Mouse (Mus musculus) hindbrain, embryonic 15.5 days (tissue): ENCODE data around the gene Cul4b. TPM values are rescaled to one million over a fixed set of nuclear protein-coding genes. Genes with fewer than 3 reads are reported as not detected.

Experiments used
- ATAC-seq: fragments of 200-750 bp; cut with Nextera tagmentation; 2 replicates; pipeline ENCODE4 v1.8.0; 2017; ENCODE audit warnings: low read depth, moderate number of reproducible peaks, moderate TSS enrichment; ENCODE audit not compliant: low FRiP score
- H3K27ac ChIP-seq: fragments of 300-500 bp; sonication (generic); replicated peaks from 2 replicates; pipeline ENCODE4 v1.5.1; 2015; ENCODE audit warnings: mild to moderate bottlenecking, inconsistent platforms
- H3K27me3 ChIP-seq: fragments of 300-500 bp; sonication (generic); 2 replicates; pipeline ENCODE4 v1.6.1; 2015; ENCODE audit warnings: control low read depth, inconsistent platforms
- H3K36me3 ChIP-seq: fragments of 300-500 bp; sonication (generic); 2 replicates; pipeline ENCODE4 v1.6.1; 2015; ENCODE audit warnings: control low read depth, inconsistent platforms
- H3K4me1 ChIP-seq: fragments of 300-500 bp; sonication (generic); replicated peaks from 2 replicates; pipeline ENCODE4 v1.6.1; 2015; ENCODE audit warnings: control low read depth, inconsistent platforms
- H3K4me2 ChIP-seq: fragments of 300-500 bp; sonication (generic); 2 replicates; pipeline ENCODE4 v1.6.1; 2015; ENCODE audit warnings: moderate library complexity, mild to moderate bottlenecking, inconsistent platforms
- H3K4me3 ChIP-seq: fragments of 300-500 bp; sonication (generic); 2 replicates; pipeline ENCODE4 v1.5.1; 2015; ENCODE audit warnings: mild to moderate bottlenecking, inconsistent platforms
- H3K9ac ChIP-seq: fragments of 300-500 bp; sonication (generic); 2 replicates; pipeline ENCODE4 v1.6.1; 2015; ENCODE audit warnings: inconsistent platforms
- H3K9me3 ChIP-seq: fragments of 300-500 bp; sonication (generic); 2 replicates; pipeline ENCODE4 v1.6.1; 2016; ENCODE audit warnings: control low read depth, inconsistent platforms
- WGBS: fragments of 180-500 bp; shearing (Covaris S2); methylation state at CpG from one replicate; pipeline ENCODE4 v1.1.7; 2015; 5-methylcytosine and 5-hydroxymethylcytosine counted together
- polyA plus RNA-seq: library from polyadenylated mRNA; unstranded; fragments of >200 nt; fragmentation: Nextera tagmentation; extraction: Ambion mirVana; gene quantifications from 2 replicates; pipeline ENCODE4 v1.2.1, GENCODE M21; 2015

Gene Cul4b
- polyA plus RNA-seq, result 16.4 and 16.9 TPM in 2 replicates

DNA sequence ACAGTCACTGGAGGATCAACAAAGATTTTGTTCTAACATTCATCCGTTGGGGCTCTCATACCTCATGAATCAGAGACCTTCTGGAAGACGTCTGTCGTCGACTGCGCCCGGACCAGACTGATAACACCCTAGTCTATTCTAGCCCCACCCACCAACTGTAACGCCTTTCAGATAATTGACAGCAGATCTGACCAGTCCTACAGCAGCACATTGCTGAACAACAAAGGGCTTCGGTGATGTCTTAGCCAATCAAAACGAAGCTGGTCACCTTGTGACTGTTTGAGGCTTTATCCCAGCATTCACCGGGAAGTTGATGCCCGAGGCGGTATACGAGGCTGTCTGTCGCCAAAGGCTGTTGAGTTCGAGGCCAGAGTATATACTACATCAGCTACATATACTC is at the start of gene Cul4b:
TSS of gene Cul4b (minus strand) at position 119 of the 400 bp plus-strand sequence.
- no peaks in the 10 kb centered on the region for H3K27me3 ChIP-seq
- H3K4me1 ChIP-seq, result no peaks in the 10 kb centered on the region
- ATAC-seq, result no peak
- no peaks in the 10 kb centered on the region for H3K36me3 ChIP-seq
- H3K4me3 ChIP-seq, result no peak within 1 kb of the TSS
- H3K9ac ChIP-seq, result no peak within 1 kb of the TSS
- no peaks in the 10 kb centered on the region for H3K9me3 ChIP-seq
- 90% methylated on average over 15 of the region's 15 CpGs for WGBS
- no peak within 1 kb of the TSS for H3K27ac ChIP-seq
- no peak within 1 kb of the TSS for H3K4me2 ChIP-seq

DNA sequence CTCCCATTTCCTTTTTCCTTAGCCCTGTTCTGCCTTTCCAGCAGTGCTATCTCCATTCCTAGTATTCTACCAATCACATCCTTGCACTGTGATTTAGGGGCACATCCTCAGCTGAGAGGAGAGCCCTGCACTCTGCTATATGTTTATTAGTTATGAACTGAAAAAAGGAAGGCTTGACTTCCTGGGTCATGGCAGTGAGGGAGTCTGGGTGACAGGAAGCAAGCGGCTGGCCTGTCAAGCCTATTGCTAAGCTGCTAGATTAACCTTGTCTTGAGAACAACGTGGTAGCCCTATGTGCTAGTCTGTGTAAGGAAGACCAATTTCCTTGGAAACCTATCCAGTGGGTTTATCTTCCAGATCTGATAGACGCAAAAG is 25.0 kb upstream of the Cul4b start:
- WGBS, result 10% methylated on average over 3 of the region's 3 CpGs
- H3K4me3 ChIP-seq, result peak overlapping the region; percentile 48
- H3K27me3 ChIP-seq, result no peaks in the 10 kb centered on the region
- H3K9me3 ChIP-seq, result no peaks in the 10 kb centered on the region
- peak overlapping the region; percentile 49 for H3K9ac ChIP-seq
- peak overlapping the region; percentile 85 for H3K27ac ChIP-seq
- no peaks in the 10 kb centered on the region for H3K36me3 ChIP-seq
- peak; percentile 83 for ATAC-seq
- no peaks in the 10 kb centered on the region for H3K4me1 ChIP-seq
- H3K4me2 ChIP-seq, result peak overlapping the region; percentile 61

DNA sequence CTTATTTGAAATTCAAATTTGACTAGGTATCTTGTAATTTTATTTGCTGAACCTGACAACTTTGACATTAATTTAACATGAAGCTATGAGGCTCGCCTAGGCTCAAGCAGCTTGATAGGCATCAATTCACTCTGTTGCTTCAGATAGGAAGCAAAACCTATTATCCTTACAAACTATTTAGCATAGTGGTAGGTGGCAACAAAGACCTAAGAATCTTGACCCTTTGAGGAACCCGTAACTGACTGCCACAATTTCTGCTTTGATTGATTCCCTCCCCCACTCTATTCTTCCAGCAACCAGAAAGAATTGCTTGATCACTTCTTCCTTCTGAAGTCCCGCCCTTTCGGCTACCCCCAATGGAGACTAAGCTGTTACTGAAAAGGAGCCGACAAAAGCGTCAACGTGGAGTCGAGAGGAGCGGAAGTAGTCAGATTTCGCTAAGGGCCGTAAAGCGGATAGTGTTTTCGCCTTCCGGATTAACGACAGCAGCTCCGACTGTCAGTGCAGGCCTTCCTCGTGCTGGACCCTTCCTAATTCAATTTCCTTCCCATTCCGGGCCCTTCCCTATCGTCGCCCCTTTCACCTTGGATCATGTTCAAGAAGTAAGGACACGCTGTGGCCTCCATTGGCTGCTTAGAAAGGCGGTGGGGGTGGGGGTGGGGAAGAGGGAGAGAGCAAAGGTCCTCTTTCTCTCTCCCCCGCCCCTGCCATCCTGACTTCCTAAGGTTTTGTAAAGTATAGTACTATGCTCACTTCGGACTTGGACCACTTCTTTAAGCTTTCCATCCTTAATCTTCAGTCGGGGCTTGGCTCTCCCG is 24.4 kb upstream of the Cul4b start, which contains the start of gene Mcts1:
TSS of gene Mcts1 (plus strand) at position 402 of the 818 bp plus-strand sequence.
- ATAC-seq, result peak; percentile 95
- Histone ChIP-seq H3K4me2 (peak within 1 kb of the TSS; percentile 61), H3K27ac (peak within 1 kb of the TSS; percentile 85), H3K9ac (peak within 1 kb of the TSS; percentile 49), H3K27me3 (no peaks in the 10 kb centered on the region), H3K36me3 (no peaks in the 10 kb centered on the region), H3K9me3 (no peaks in the 10 kb centered on the region), H3K4me1 (no peaks in the 10 kb centered on the region), H3K4me3 (peak within 1 kb of the TSS; percentile 48)
- WGBS, result 23% methylated on average over 26 of the region's 26 CpGs

GRCm38 (mm10) chrX:38593180-38593889 is 17.3 kb upstream of the Cul4b start:
- Histone ChIP-seq H3K4me3 (no peak overlapping the region), H3K9me3 (no peaks in the 10 kb centered on the region), H3K36me3 (no peaks in the 10 kb centered on the region), H3K4me1 (no peaks in the 10 kb centered on the region), H3K27me3 (no peaks in the 10 kb centered on the region), H3K27ac (no peak overlapping the region), H3K4me2 (no peak overlapping the region), H3K9ac (no peak overlapping the region)
- WGBS, result 67% methylated on average over 5 of the region's 5 CpGs
- no peak for ATAC-seq

- WGBS, result 91% methylated on average over 3 of the region's 3 CpGs
- no peaks in the 10 kb centered on the region for H3K27me3 ChIP-seq
- ATAC-seq, result no peak
- no peak overlapping the region for H3K4me3 ChIP-seq
- H3K9me3 ChIP-seq, result no peaks in the 10 kb centered on the region
- no peaks in the 10 kb centered on the region for H3K36me3 ChIP-seq
- no peak overlapping the region for H3K9ac ChIP-seq
- H3K4me1 ChIP-seq, result no peaks in the 10 kb centered on the region
- H3K27ac ChIP-seq, result no peak overlapping the region
- H3K4me2 ChIP-seq, result no peak overlapping the region
Observed at GRCm38 (mm10) chrX:38591749-38592148, 15.8 kb upstream of the Cul4b start.

GRCm38 (mm10) chrX:38589827-38590226 is 13.8 kb upstream of the Cul4b start:
- Histone ChIP-seq H3K4me1 (no peaks in the 10 kb centered on the region), H3K9me3 (no peaks in the 10 kb centered on the region), H3K4me3 (no peak overlapping the region), H3K9ac (no peak overlapping the region), H3K36me3 (no peaks in the 10 kb centered on the region), H3K27ac (no peak overlapping the region), H3K27me3 (no peaks in the 10 kb centered on the region), H3K4me2 (no peak overlapping the region)
- ATAC-seq, result no peak
- WGBS, result 35% methylated on average over 4 of the region's 4 CpGs

DNA sequence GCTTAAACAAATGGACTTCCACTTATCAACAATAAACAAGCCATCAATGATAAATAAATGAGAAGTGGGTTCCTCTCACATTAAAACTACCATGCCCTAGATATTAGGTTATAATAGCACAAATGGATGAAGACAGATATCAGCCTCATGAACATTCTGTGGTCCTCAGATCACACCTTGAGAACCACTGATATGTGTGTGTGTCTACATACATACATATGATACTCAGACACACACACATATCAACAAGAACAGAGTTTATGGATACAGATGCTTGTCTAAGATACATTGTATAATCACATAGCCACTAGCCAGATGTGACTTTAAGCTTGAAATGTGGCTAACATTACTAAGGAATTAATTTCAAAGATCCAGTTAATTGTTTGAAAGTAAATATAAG is 7.3 kb upstream of the Cul4b start:
- Histone ChIP-seq H3K9ac (no peak overlapping the region), H3K4me1 (no peaks in the 10 kb centered on the region)
- no peak for ATAC-seq

GRCm38 (mm10) chrX:38581140-38581539 is 5.1 kb upstream of the Cul4b start:
- Histone ChIP-seq H3K27ac (no peak overlapping the region), H3K4me2 (no peak overlapping the region), H3K4me3 (no peak overlapping the region), H3K9me3 (no peaks in the 10 kb centered on the region), H3K4me1 (no peaks in the 10 kb centered on the region), H3K9ac (no peak overlapping the region), H3K36me3 (no peaks in the 10 kb centered on the region), H3K27me3 (no peaks in the 10 kb centered on the region)
- 94% methylated on average over 1 of the region's 1 CpGs for WGBS
- ATAC-seq, result no peak

More for the DNA sequence above, 7.3 kb upstream of the Cul4b start:
- Histone ChIP-seq H3K9me3 (no peaks in the 10 kb centered on the region), H3K4me2 (no peak overlapping the region), H3K36me3 (no peaks in the 10 kb centered on the region), H3K4me3 (no peak overlapping the region), H3K27ac (no peak overlapping the region), H3K27me3 (no peaks in the 10 kb centered on the region)

DNA sequence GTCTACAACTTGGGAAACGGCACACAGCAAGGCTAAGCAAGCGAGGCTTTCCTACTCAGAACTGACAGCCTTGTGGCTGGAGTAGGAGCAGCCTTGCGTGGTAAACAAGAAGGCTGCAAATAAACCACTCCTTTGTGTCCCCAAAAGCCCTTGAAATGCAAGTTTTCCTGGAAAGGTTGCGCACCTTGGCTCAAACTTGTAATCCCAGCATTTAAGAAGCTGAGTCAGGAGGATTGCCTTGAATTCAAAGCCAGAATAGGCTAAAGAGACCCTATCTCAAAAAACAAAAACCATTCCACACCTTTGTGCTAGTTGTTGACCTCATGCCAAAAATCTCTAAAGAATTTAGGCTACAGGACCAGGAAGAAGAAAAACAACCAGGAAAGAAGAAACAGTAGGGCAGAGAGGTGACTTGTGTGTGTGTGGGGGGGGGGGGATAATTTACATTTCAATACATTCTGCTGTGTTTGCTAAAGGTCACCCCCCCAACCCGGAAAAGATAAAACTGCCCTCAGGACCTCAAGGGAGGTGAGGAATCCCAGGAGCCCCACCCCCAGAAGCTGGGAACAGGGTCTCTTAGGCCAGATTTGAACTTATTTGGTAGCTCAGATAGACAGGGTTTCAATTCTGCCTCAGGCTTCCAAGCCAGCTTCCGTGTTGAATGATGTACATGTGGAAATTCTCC is 9.3 kb downstream of the Cul4b start:
- Histone ChIP-seq H3K27ac (no peak overlapping the region), H3K4me1 (0 out of 2 replicates have a peak, but pooled peaks cover 2% of the 10 kb centered on the region), H3K27me3 (no peaks in the 10 kb centered on the region), H3K4me2 (no peak overlapping the region), H3K4me3 (no peak overlapping the region), H3K9me3 (no peaks in the 10 kb centered on the region), H3K9ac (no peak overlapping the region), H3K36me3 (no peaks in the 10 kb centered on the region)
- 75% methylated on average over 6 of the region's 6 CpGs for WGBS
- ATAC-seq, result no peak

- H3K9ac ChIP-seq, result peak overlapping the region; percentile 53; the same call in 1 of the 2 replicates
- ATAC-seq, result no peak; the same call in 1 of the 2 replicates
- peak overlapping the region; percentile 97 for H3K27ac ChIP-seq
- peak overlapping the region; percentile 53 for H3K4me2 ChIP-seq
- H3K4me1 ChIP-seq, result 0 out of 2 replicates have a peak, but pooled peaks cover 9% of the 10 kb centered on the region
- no peaks in the 10 kb centered on the region for H3K36me3 ChIP-seq
- H3K27me3 ChIP-seq, result no peaks in the 10 kb centered on the region
- WGBS, result 30% methylated on average over 8 of the region's 8 CpGs
- peak overlapping the region; percentile 59 for H3K4me3 ChIP-seq
- no peaks in the 10 kb centered on the region for H3K9me3 ChIP-seq
Observed at GRCm38 (mm10) chrX:38565176-38565542, 10.8 kb downstream of the Cul4b start.

DNA sequence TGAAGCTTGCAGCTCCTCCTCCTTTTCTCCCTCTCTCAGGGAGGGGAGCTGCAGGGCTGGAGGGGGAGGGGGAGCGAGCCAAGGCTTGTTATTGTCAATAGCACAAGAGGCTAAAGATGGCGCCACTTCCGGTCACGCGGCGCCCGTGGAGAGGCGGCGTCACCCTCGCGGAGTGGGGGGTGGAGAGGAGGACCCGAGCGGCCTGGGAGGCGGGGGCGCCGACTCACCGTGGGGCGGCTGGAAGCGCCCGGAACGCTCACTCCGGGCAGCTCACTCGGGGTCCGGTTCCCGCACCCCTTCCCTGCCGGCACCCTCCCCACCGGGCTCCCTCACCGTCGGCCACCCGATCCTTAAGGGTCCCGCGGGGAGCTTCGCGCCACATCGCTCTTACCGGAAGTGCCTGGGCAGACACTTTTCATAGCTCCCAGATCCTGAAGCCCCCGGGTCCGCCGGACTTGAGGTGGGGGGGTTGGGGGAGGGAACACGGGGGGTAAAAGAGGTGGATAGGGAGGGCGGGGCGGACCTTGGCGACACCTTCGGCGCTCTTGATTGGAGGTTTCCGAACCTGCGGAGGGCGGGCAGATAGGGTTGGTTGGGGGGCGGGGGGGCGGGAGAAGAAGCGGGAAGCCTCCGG is 11.3 kb downstream of the Cul4b start:
- Histone ChIP-seq H3K27me3 (no peaks in the 10 kb centered on the region), H3K9me3 (no peaks in the 10 kb centered on the region), H3K27ac (peak overlapping the region; percentile 97), H3K4me3 (peak overlapping the region; percentile 59), H3K4me1 (0 out of 2 replicates have a peak, but pooled peaks cover 9% of the 10 kb centered on the region), H3K9ac (peak overlapping the region; percentile 53), H3K4me2 (peak overlapping the region; percentile 63), H3K36me3 (no peaks in the 10 kb centered on the region)
- 26% methylated on average over 30 of the region's 52 CpGs for WGBS
- peak; percentile 97 for ATAC-seq
